Mouse (Mus musculus) kidney, postnatal 0 days (tissue): ENCODE results near the gene Ncoa5. TPM values are rescaled to one million over a fixed set of nuclear protein-coding genes. Genes with fewer than 3 reads are reported as not detected.

Source experiments
- ATAC-seq: fragments of 200-750 bp; cut with Nextera tagmentation; replicated peaks from 2 replicates; pipeline ENCODE4 v1.8.0; 2017; ENCODE audit warnings: low read depth, moderate number of reproducible peaks, moderate TSS enrichment, moderate library complexity; ENCODE audit not compliant: low FRiP score
- DNase-seq: peaks from one replicate; pipeline ENCODE4 v3.0.0-alpha.2; 2016; ENCODE audit warnings: low spot score
- H3K27ac ChIP-seq: fragments of 300-500 bp; sonication (generic); 2 replicates; pipeline ENCODE4 v1.5.1; 2014; ENCODE audit warnings: mild to moderate bottlenecking
- H3K27me3 ChIP-seq: fragments of 300-500 bp; sonication (generic); 2 replicates; pipeline ENCODE4 v1.6.1; 2014; ENCODE audit warnings: low read length, mixed read lengths; ENCODE audit not compliant: insufficient read depth
- H3K36me3 ChIP-seq: fragments of 300-500 bp; sonication (generic); 2 replicates; pipeline ENCODE4 v1.6.1; 2014; ENCODE audit warnings: low read length, mixed read lengths; ENCODE audit not compliant: insufficient read depth
- H3K4me1 ChIP-seq: fragments of 300-500 bp; sonication (generic); replicated peaks from 2 replicates; pipeline ENCODE4 v1.6.1; 2014; ENCODE audit warnings: antibody characterized with exemption, low read length, mixed read lengths; ENCODE audit not compliant: insufficient read depth
- H3K4me2 ChIP-seq: fragments of 300-500 bp; sonication (generic); 2 replicates; pipeline ENCODE4 v1.6.1; 2014; ENCODE audit warnings: mild to moderate bottlenecking, low read length, moderate library complexity, mixed read lengths
- H3K4me3 ChIP-seq: fragments of 300-500 bp; sonication (generic); replicated peaks from 2 replicates; pipeline ENCODE4 v1.5.1; 2014; ENCODE audit warnings: low read depth, low read length
- H3K9ac ChIP-seq: fragments of 300-500 bp; sonication (generic); 2 replicates; pipeline ENCODE4 v1.6.1; 2014; ENCODE audit warnings: low read depth, low read length
- H3K9me3 ChIP-seq: fragments of 300-500 bp; sonication (generic); replicated peaks from 2 replicates; pipeline ENCODE4 v1.6.1; 2016; ENCODE audit warnings: low read length, inconsistent platforms, mixed read lengths
- CTCF ChIP-seq: IDR thresholded peaks from 2 replicates; pipeline ENCODE4 v1.5.1; 2016; ENCODE audit warnings: antibody characterized with exemption, low read depth, mild to moderate bottlenecking, moderate library complexity
- WGBS: fragments of 180-500 bp; shearing (Covaris S2); extraction: QIAGEN DNeasy Blood & Tissue Kit; methylation state at CpG from one replicate; pipeline ENCODE4 v1.1.7; 2014; 5-methylcytosine and 5-hydroxymethylcytosine counted together
- polyA plus RNA-seq: library from polyadenylated mRNA; unstranded; fragments of >200 nt; fragmentation: Nextera tagmentation; extraction: Ambion mirVana; gene quantifications from 2 replicates; pipeline ENCODE4 v1.2.1, GENCODE M21; 2015

The Ncoa5 gene
- polyA plus RNA-seq, 1 experiment from 2014 or later, result 35.6 TPM

- no peak overlapping the region for H3K9ac ChIP-seq
- WGBS, result 72% methylated on average over 4 of the region's 4 CpGs
- H3K9me3 ChIP-seq, result no peaks in the 10 kb centered on the region
- no peak for DNase-seq
- H3K4me3 ChIP-seq, result no peak overlapping the region
- no peak for ATAC-seq
- no peaks in the 10 kb centered on the region for H3K36me3 ChIP-seq
- no peak overlapping the region for H3K4me2 ChIP-seq
- no peaks in the 10 kb centered on the region for H3K27me3 ChIP-seq
- TF ChIP-seq CTCF, result no peak
- H3K27ac ChIP-seq, result no peak overlapping the region
- 0 out of 2 replicates have a peak, but pooled peaks cover 8% of the 10 kb centered on the region for H3K4me1 ChIP-seq
These were observed 2.7 kb upstream of the Ncoa5 start for GRCm38 (mm10) chr2:165037415-165037814.

- DNase-seq, result no peak
- WGBS, result 43% methylated on average over 5 of the region's 5 CpGs
- no peaks in the 10 kb centered on the region for H3K27me3 ChIP-seq
- TF ChIP-seq CTCF, result no peak
- no peaks in the 10 kb centered on the region for H3K9me3 ChIP-seq
- H3K4me1 ChIP-seq, result 0 out of 2 replicates have a peak, but pooled peaks cover 8% of the 10 kb centered on the region
- no peaks in the 10 kb centered on the region for H3K36me3 ChIP-seq
- peak overlapping the region; percentile 76 for H3K4me2 ChIP-seq
- H3K4me3 ChIP-seq, result peak overlapping the region; percentile 95
- H3K27ac ChIP-seq, result no peak overlapping the region
- H3K9ac ChIP-seq, result no peak overlapping the region
- ATAC-seq, result no peak
These were observed 378 bp upstream of the Ncoa5 start for GRCm38 (mm10) chr2:165035058-165035431.

- no peak for TF ChIP-seq CTCF
- H3K4me2 ChIP-seq, result peak overlapping the region; percentile 76
- WGBS, result 40% methylated on average over 6 of the region's 6 CpGs
- no peak overlapping the region for H3K9ac ChIP-seq
- DNase-seq (no peak), ATAC-seq (no peak)
- H3K36me3 ChIP-seq, result no peaks in the 10 kb centered on the region
- H3K9me3 ChIP-seq, result no peaks in the 10 kb centered on the region
- no peaks in the 10 kb centered on the region for H3K27me3 ChIP-seq
- 0 out of 2 replicates have a peak, but pooled peaks cover 8% of the 10 kb centered on the region for H3K4me1 ChIP-seq
- peak overlapping the region; percentile 95 for H3K4me3 ChIP-seq
- no peak overlapping the region for H3K27ac ChIP-seq
These were observed 1.4 kb downstream of the Ncoa5 start for GRCm38 (mm10) chr2:165033306-165033705.

GRCm38 (mm10) chr2:165032533-165032932 lies 2.1 kb downstream of the Ncoa5 start:
- H3K27me3 ChIP-seq, result no peaks in the 10 kb centered on the region
- no peak overlapping the region for H3K4me3 ChIP-seq
- H3K27ac ChIP-seq, result no peak overlapping the region
- ATAC-seq (no peak), DNase-seq (peak; percentile 43)
- H3K36me3 ChIP-seq, result no peaks in the 10 kb centered on the region
- H3K9me3 ChIP-seq, result no peaks in the 10 kb centered on the region
- H3K9ac ChIP-seq, result no peak overlapping the region
- peak; percentile 60 for TF ChIP-seq CTCF
- 0 out of 2 replicates have a peak, but pooled peaks cover 8% of the 10 kb centered on the region for H3K4me1 ChIP-seq
- H3K4me2 ChIP-seq, result peak overlapping the region; percentile 76; the same call in 1 of the 2 replicates
- WGBS, result 37% methylated on average over 3 of the region's 3 CpGs

- WGBS, result 60% methylated on average over 1 of the region's 1 CpGs
These were observed 7.5 kb downstream of the Ncoa5 start for GRCm38 (mm10) chr2:165027163-165027562.

GRCm38 (mm10) chr2:165020490-165020889 lies 14.2 kb downstream of the Ncoa5 start:
- no peak for TF ChIP-seq CTCF
- DNase-seq (no peak), ATAC-seq (no peak)
- no peak overlapping the region for H3K9ac ChIP-seq
- H3K27me3 ChIP-seq, result no peaks in the 10 kb centered on the region
- 92% methylated on average over 3 of the region's 3 CpGs for WGBS
- H3K4me1 ChIP-seq, result no peaks in the 10 kb centered on the region
- H3K27ac ChIP-seq, result no peak overlapping the region
- H3K36me3 ChIP-seq, result peaks cover 25% of the 10 kb centered on the region
- H3K9me3 ChIP-seq, result no peaks in the 10 kb centered on the region
- H3K4me3 ChIP-seq, result no peak overlapping the region
- no peak overlapping the region for H3K4me2 ChIP-seq

More at GRCm38 (mm10) chr2:165027163-165027562, 7.5 kb downstream of the Ncoa5 start:
- no peak for DNase-seq
- Histone ChIP-seq H3K4me1 (no peaks in the 10 kb centered on the region), H3K27me3 (no peaks in the 10 kb centered on the region), H3K9ac (no peak overlapping the region), H3K4me3 (no peak overlapping the region), H3K9me3 (no peaks in the 10 kb centered on the region), H3K36me3 (peaks cover 8% of the 10 kb centered on the region; the same call in 1 of the 2 replicates), H3K4me2 (no peak overlapping the region), H3K27ac (no peak overlapping the region)
- ATAC-seq, result no peak
- TF ChIP-seq CTCF, result no peak

GRCm38 (mm10) chr2:165014935-165015334 lies 19.7 kb downstream of the Ncoa5 start:
- no peak for ATAC-seq
- 92% methylated on average over 5 of the region's 5 CpGs for WGBS
- DNase-seq, result no peak
- H3K9ac ChIP-seq, result no peak overlapping the region
- no peak overlapping the region for H3K4me2 ChIP-seq
- TF ChIP-seq CTCF, result no peak
- H3K4me3 ChIP-seq, result no peak overlapping the region
- H3K4me1 ChIP-seq, result no peaks in the 10 kb centered on the region
- H3K27ac ChIP-seq, result no peak overlapping the region
- H3K36me3 ChIP-seq, result peaks cover 35% of the 10 kb centered on the region
- no peaks in the 10 kb centered on the region for H3K9me3 ChIP-seq
- H3K27me3 ChIP-seq, result no peaks in the 10 kb centered on the region
